Mouse (Mus musculus): ENCODE data around the gene Adtrp.

DNA sequence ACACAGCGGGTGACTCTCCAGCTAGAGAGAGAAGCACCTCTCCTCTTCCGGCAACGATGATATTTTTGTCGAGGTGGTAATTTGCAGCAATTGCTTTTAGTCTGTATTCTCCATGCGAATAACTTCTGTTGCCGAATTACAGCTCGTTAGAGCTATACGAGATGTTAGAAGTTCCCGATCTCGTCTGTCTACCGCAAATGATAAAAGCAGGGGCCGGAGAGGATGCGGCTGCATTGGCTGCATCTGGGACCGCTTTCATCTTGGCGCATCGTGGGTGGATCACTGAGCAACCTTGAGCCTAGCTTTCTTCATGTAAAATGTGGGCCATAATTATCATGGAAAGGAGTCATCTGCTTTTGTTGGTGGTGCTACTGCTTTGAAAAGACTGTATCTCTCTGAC, 128.2 kb downstream of the Adtrp start:
- TF ChIP-seq CTCF (IDR thresholded peaks at IDR 0.05; ENCODE audit: low read depth) (no peak), EP300 (optimal IDR thresholded peaks at IDR 0.05) (no peak)
